Mouse (Mus musculus) CD8-positive naive resting alpha-beta T cell, adult 2 months (primary cell): ENCODE data around the gene Yod1.

Experiments used
- DNase-seq, 2 experiments: peaks; one replicate each; pipeline ENCODE4 v3.0.0; 2022; ENCODE audit warnings: low read depth in 2 of 2, low spot score in 2 of 2

The Yod1 gene

GRCm38 (mm10) chr1:130732706-130733658 is 15.9 kb downstream of the Yod1 start:
- DNase-seq: no peak

GRCm38 (mm10) chr1:130733671-130734070 is 16.5 kb downstream of the Yod1 start:
- DNase-seq: no peak

GRCm38 (mm10) chr1:130734452-130734851 is 17.3 kb downstream of the Yod1 start:
- DNase-seq: no peak

- DNase-seq: no peak
Measured at GRCm38 (mm10) chr1:130734852-130735251, 17.7 kb downstream of the Yod1 start.

GRCm38 (mm10) chr1:130737411-130737881 is 20.3 kb downstream of the Yod1 start:
- DNase-seq: no peak

GRCm38 (mm10) chr1:130737916-130738315 is 20.8 kb downstream of the Yod1 start:
- DNase-seq: no peak

GRCm38 (mm10) chr1:130738551-130739106 is 21.5 kb downstream of the Yod1 start:
- no peak for DNase-seq

GRCm38 (mm10) chr1:130739636-130740035 is 22.5 kb downstream of the Yod1 start:
- DNase-seq: no peak

GRCm38 (mm10) chr1:130740227-130740648 is 23.1 kb downstream of the Yod1 start:
- no peak for DNase-seq

- DNase-seq: no peak
Measured at GRCm38 (mm10) chr1:130740781-130741720, 23.9 kb downstream of the Yod1 start.

GRCm38 (mm10) chr1:130742201-130742600 is 25.1 kb downstream of the Yod1 start:
- DNase-seq: no peak

- DNase-seq: no peak
Measured at GRCm38 (mm10) chr1:130743775-130744174, 26.6 kb downstream of the Yod1 start.

GRCm38 (mm10) chr1:130744217-130744616 is 27.1 kb downstream of the Yod1 start:
- DNase-seq: no peak

GRCm38 (mm10) chr1:130744961-130745360 is 27.8 kb downstream of the Yod1 start:
- no peak for DNase-seq

GRCm38 (mm10) chr1:130745591-130745990 is 28.5 kb downstream of the Yod1 start:
- DNase-seq: no peak

GRCm38 (mm10) chr1:130746819-130747218 is 29.7 kb downstream of the Yod1 start:
- DNase-seq: no peak

GRCm38 (mm10) chr1:130759689-130760088 is 42.6 kb downstream of the Yod1 start:
- no peak for DNase-seq

- no peak for DNase-seq
Measured at GRCm38 (mm10) chr1:130761597-130761996, 44.5 kb downstream of the Yod1 start.

- no peak for DNase-seq
Measured at GRCm38 (mm10) chr1:130762045-130762760, 45.1 kb downstream of the Yod1 start.

GRCm38 (mm10) chr1:130764027-130764461 is 46.9 kb downstream of the Yod1 start:
- no peak for DNase-seq
